Mouse (Mus musculus): ENCODE results near the gene Htra1.
A peak's percentile ranks its signal among the peaks of the same experiment; 100 is the strongest.

Gene Htra1

GRCm38 (mm10) chr7:130935793-130936471, at the start of gene Htra1:
TSS of gene Htra1 (plus strand) at chr7:130936111.
- peak; percentile 78 to 89 for DNase-seq

GRCm38 (mm10) chr7:130886246-130886645, 49.7 kb upstream of the Htra1 start:
- no peak for DNase-seq

- peak in 1 of 2 experiments; percentile 12 for DNase-seq
Measured at GRCm38 (mm10) chr7:130887946-130888345, 48.0 kb upstream of the Htra1 start.

- DNase-seq = no peak
Measured at GRCm38 (mm10) chr7:130890871-130891270, 45.0 kb upstream of the Htra1 start.

- peak in 1 of 2 experiments; percentile 26 for DNase-seq
Measured at GRCm38 (mm10) chr7:130892973-130893372, 42.9 kb upstream of the Htra1 start.

GRCm38 (mm10) chr7:130894931-130895617, 40.8 kb upstream of the Htra1 start:
- DNase-seq = peak; percentile 71 to 79

GRCm38 (mm10) chr7:130895618-130895945, 40.3 kb upstream of the Htra1 start:
- DNase-seq = no peak

- DNase-seq = no peak
Measured at GRCm38 (mm10) chr7:130896064-130896463, 39.8 kb upstream of the Htra1 start.

- DNase-seq = no peak
Measured at GRCm38 (mm10) chr7:130897201-130897600, 38.7 kb upstream of the Htra1 start.

GRCm38 (mm10) chr7:130898373-130898772, 37.5 kb upstream of the Htra1 start:
- peak in 1 of 2 experiments; percentile 43 for DNase-seq

- DNase-seq = no peak
Measured at GRCm38 (mm10) chr7:130900233-130900848, 35.6 kb upstream of the Htra1 start.

GRCm38 (mm10) chr7:130902929-130903328, 33.0 kb upstream of the Htra1 start:
- no peak for DNase-seq

GRCm38 (mm10) chr7:130903505-130904074, 32.3 kb upstream of the Htra1 start:
- DNase-seq = no peak

GRCm38 (mm10) chr7:130904571-130905365, 31.1 kb upstream of the Htra1 start:
- no peak for DNase-seq

- no peak for DNase-seq
Measured at GRCm38 (mm10) chr7:130910841-130911240, 25.1 kb upstream of the Htra1 start.

- DNase-seq = peak; percentile 53 to 62
Measured at GRCm38 (mm10) chr7:130914693-130915363, 21.1 kb upstream of the Htra1 start.

- no peak for DNase-seq
Measured at GRCm38 (mm10) chr7:130918260-130918659, 17.7 kb upstream of the Htra1 start.

GRCm38 (mm10) chr7:130922981-130923731, 12.8 kb upstream of the Htra1 start:
- no peak for DNase-seq

- DNase-seq = peak in 1 of 2 experiments; percentile 37
Measured at GRCm38 (mm10) chr7:130930401-130930800, 5.5 kb upstream of the Htra1 start.

GRCm38 (mm10) chr7:130932921-130933320, 3.0 kb upstream of the Htra1 start:
- no peak for DNase-seq

GRCm38 (mm10) chr7:130934654-130935053, 1.3 kb upstream of the Htra1 start:
- DNase-seq = no peak

Measured in kidney, postnatal 36 days (tissue).